Mouse (Mus musculus): ENCODE results near the gene Adamts9.

The Adamts9 gene

GRCm38 (mm10) chr6:92860285-92860912 is 82.9 kb downstream of the Adamts9 start:
- no peak for DNase-seq (ENCODE audit: low spot score)

- no peak for DNase-seq (ENCODE audit: low spot score)
These were observed 84.4 kb downstream of the Adamts9 start for GRCm38 (mm10) chr6:92858721-92859510.

- no peak for DNase-seq (ENCODE audit: low spot score)
These were observed 85.5 kb downstream of the Adamts9 start for GRCm38 (mm10) chr6:92857761-92858160.

GRCm38 (mm10) chr6:92854873-92855272 is 88.4 kb downstream of the Adamts9 start:
- DNase-seq (ENCODE audit: low spot score): no peak

GRCm38 (mm10) chr6:92850250-92850649 is 93.0 kb downstream of the Adamts9 start:
- no peak for DNase-seq (ENCODE audit: low spot score)

- no peak for DNase-seq (ENCODE audit: low spot score)
These were observed 94.1 kb downstream of the Adamts9 start for GRCm38 (mm10) chr6:92849208-92849607.

GRCm38 (mm10) chr6:92846614-92847013 is 96.7 kb downstream of the Adamts9 start:
- no peak for DNase-seq (ENCODE audit: low spot score)

- DNase-seq (ENCODE audit: low spot score): no peak
These were observed 97.4 kb downstream of the Adamts9 start for GRCm38 (mm10) chr6:92845898-92846297.

GRCm38 (mm10) chr6:92843474-92843873 is 99.8 kb downstream of the Adamts9 start:
- DNase-seq (ENCODE audit: low spot score): no peak

- no peak for DNase-seq (ENCODE audit: low spot score)
These were observed 101.3 kb downstream of the Adamts9 start for GRCm38 (mm10) chr6:92842000-92842399.

- DNase-seq (ENCODE audit: low spot score): no peak
These were observed 112.2 kb downstream of the Adamts9 start for GRCm38 (mm10) chr6:92831106-92831505.

- DNase-seq (ENCODE audit: low spot score): no peak
These were observed 114.1 kb downstream of the Adamts9 start for GRCm38 (mm10) chr6:92829148-92829547.

GRCm38 (mm10) chr6:92827360-92827759 is 115.9 kb downstream of the Adamts9 start:
- DNase-seq (ENCODE audit: low spot score): no peak

- no peak for DNase-seq (ENCODE audit: low spot score)
These were observed 116.7 kb downstream of the Adamts9 start for GRCm38 (mm10) chr6:92826561-92826960.

- DNase-seq (ENCODE audit: low spot score): no peak
These were observed 119.3 kb downstream of the Adamts9 start for GRCm38 (mm10) chr6:92823991-92824390.

GRCm38 (mm10) chr6:92822006-92822405 is 121.3 kb downstream of the Adamts9 start:
- no peak for DNase-seq (ENCODE audit: low spot score)

GRCm38 (mm10) chr6:92821606-92822005 is 121.7 kb downstream of the Adamts9 start:
- DNase-seq (ENCODE audit: low spot score): no peak

GRCm38 (mm10) chr6:92817661-92818060 is 125.6 kb downstream of the Adamts9 start:
- DNase-seq (ENCODE audit: low spot score): no peak

- no peak for DNase-seq (ENCODE audit: low spot score)
These were observed 127.0 kb downstream of the Adamts9 start, which contains the start of gene A730049H05Rik for GRCm38 (mm10) chr6:92816311-92816751. Gene A730049H05Rik, plus strand, starts transcription at chr6:92816478.

GRCm38 (mm10) chr6:92812702-92813370 is 130.5 kb downstream of the Adamts9 start:
- DNase-seq (ENCODE audit: low spot score): no peak

- DNase-seq (ENCODE audit: low spot score): no peak
These were observed 131.7 kb downstream of the Adamts9 start for GRCm38 (mm10) chr6:92811566-92811965.

GRCm38 (mm10) chr6:92810628-92811027 is 132.7 kb downstream of the Adamts9 start:
- no peak for DNase-seq (ENCODE audit: low spot score)

GRCm38 (mm10) chr6:92809818-92810217 is 133.5 kb downstream of the Adamts9 start:
- DNase-seq (ENCODE audit: low spot score): no peak
